Mouse (Mus musculus) lung, embryonic 14.5 days (tissue): ENCODE measurements at regions not wholly inside any gene's neighbourhood (a gene's known extent, or its start where the extent isn't known, plus 50 kb on each side); places are given as distances from the start of the nearest gene placed in this dataset.
A peak's percentile ranks its signal among the peaks of the same experiment; 100 is the strongest.

Experiments
- ATAC-seq: fragments of 200-750 bp; cut with Nextera tagmentation; 2 replicates; pipeline ENCODE4 v1.8.0; 2017; ENCODE audit warnings: mild to moderate bottlenecking, moderate TSS enrichment, moderate library complexity; ENCODE audit not compliant: insufficient read depth
- DNase-seq: peaks from one replicate; pipeline ENCODE4 v3.0.0-alpha.2; 2015
- H3K27ac ChIP-seq: fragments of 300-500 bp; sonication (generic); 2 replicates; pipeline ENCODE4 v1.5.1; 2014; ENCODE audit warnings: low read depth, mild to moderate bottlenecking, moderate library complexity
- H3K27me3 ChIP-seq: fragments of 300-500 bp; sonication (generic); 2 replicates; pipeline ENCODE4 v1.6.1; 2014; ENCODE audit warnings: low read length, control low read depth; ENCODE audit not compliant: insufficient read depth
- H3K36me3 ChIP-seq: fragments of 300-500 bp; sonication (generic); 2 replicates; pipeline ENCODE4 v1.6.1; 2014; ENCODE audit warnings: control low read depth; ENCODE audit not compliant: insufficient read depth
- H3K4me1 ChIP-seq: fragments of 300-500 bp; sonication (generic); 2 replicates; pipeline ENCODE4 v1.6.1; 2014; ENCODE audit warnings: antibody characterized with exemption, control low read depth; ENCODE audit not compliant: insufficient read depth
- H3K4me2 ChIP-seq: fragments of 300-500 bp; sonication (generic); 2 replicates; pipeline ENCODE4 v1.6.1; 2014; ENCODE audit warnings: mild to moderate bottlenecking
- H3K4me3 ChIP-seq: fragments of 300-500 bp; sonication (generic); 2 replicates; pipeline ENCODE4 v1.5.1; 2014; ENCODE audit warnings: low read depth, low read length
- H3K9ac ChIP-seq: fragments of 300-500 bp; sonication (generic); 2 replicates; pipeline ENCODE4 v1.6.1; 2014
- H3K9me3 ChIP-seq: fragments of 300-500 bp; sonication (generic); 2 replicates; pipeline ENCODE4 v1.6.1; 2016; ENCODE audit warnings: low read depth, low read length, control low read depth
- CTCF ChIP-seq: IDR thresholded peaks from 2 replicates; pipeline ENCODE4 v1.5.1; 2016; ENCODE audit warnings: antibody characterized with exemption, low read depth
- WGBS: fragments of 180-500 bp; shearing (Covaris S2); extraction: QIAGEN DNeasy Blood & Tissue Kit; methylation state at CpG from one replicate; pipeline ENCODE4 v1.1.7; 2014; 5-methylcytosine and 5-hydroxymethylcytosine counted together

- Histone ChIP-seq H3K27ac (no peak overlapping the region), H3K9me3 (no peaks in the 10 kb centered on the region), H3K4me2 (no peak overlapping the region), H3K4me1 (no peaks in the 10 kb centered on the region), H3K4me3 (no peak overlapping the region), H3K27me3 (no peaks in the 10 kb centered on the region), H3K36me3 (no peaks in the 10 kb centered on the region), H3K9ac (no peak overlapping the region)
- DNase-seq (peak; percentile 89), ATAC-seq (no peak)
- peak; percentile 75 for TF ChIP-seq CTCF
- 6% methylated on average over 1 of the region's 1 CpGs for WGBS
Measured at GRCm38 (mm10) chr8:79587258-79587657, 52.2 kb upstream of the Otud4 start.

- peak; percentile 90 for DNase-seq
- peak; percentile 54; the same call in 1 of the 2 replicates for ATAC-seq
- Histone ChIP-seq H3K4me1 (no peaks in the 10 kb centered on the region), H3K36me3 (no peaks in the 10 kb centered on the region), H3K4me2 (no peak overlapping the region), H3K9me3 (no peaks in the 10 kb centered on the region), H3K27me3 (no peaks in the 10 kb centered on the region), H3K4me3 (no peak overlapping the region), H3K27ac (no peak overlapping the region), H3K9ac (no peak overlapping the region)
- TF ChIP-seq CTCF: peak; percentile 84
- WGBS: 27% methylated on average over 3 of the region's 3 CpGs
Measured at GRCm38 (mm10) chr8:79584966-79585365, 54.5 kb upstream of the Otud4 start.

- Histone ChIP-seq H3K27me3 (no peaks in the 10 kb centered on the region), H3K4me2 (no peak overlapping the region), H3K27ac (no peak overlapping the region), H3K4me3 (no peak overlapping the region), H3K9me3 (no peaks in the 10 kb centered on the region), H3K36me3 (no peaks in the 10 kb centered on the region), H3K4me1 (no peaks in the 10 kb centered on the region), H3K9ac (no peak overlapping the region)
- peak; percentile 59 for TF ChIP-seq CTCF
- WGBS: 26% methylated on average over 6 of the region's 6 CpGs
- ATAC-seq (no peak), DNase-seq (peak; percentile 60)
Measured at GRCm38 (mm10) chr8:79583326-79583725, 56.1 kb upstream of the Otud4 start.

GRCm38 (mm10) chr8:79582195-79582594 lies 57.2 kb upstream of the Otud4 start:
- H3K9me3 ChIP-seq: no peaks in the 10 kb centered on the region
- no peak overlapping the region for H3K27ac ChIP-seq
- no peak for ATAC-seq
- no peak overlapping the region for H3K4me3 ChIP-seq
- no peak for TF ChIP-seq CTCF
- H3K4me1 ChIP-seq: no peaks in the 10 kb centered on the region
- H3K27me3 ChIP-seq: no peaks in the 10 kb centered on the region
- 73% methylated on average over 2 of the region's 2 CpGs for WGBS
- no peak overlapping the region for H3K9ac ChIP-seq
- DNase-seq: no peak
- H3K36me3 ChIP-seq: no peaks in the 10 kb centered on the region
- no peak overlapping the region for H3K4me2 ChIP-seq

- ATAC-seq (0 out of 2 replicates have a peak, but pooled peaks have one; percentile 24), DNase-seq (peak; percentile 19)
Measured at GRCm38 (mm10) chr8:79576086-79576485, 63.3 kb upstream of the Otud4 start.

GRCm38 (mm10) chr8:79575175-79575734 lies 64.2 kb upstream of the Otud4 start:
- WGBS: 73% methylated on average over 2 of the region's 2 CpGs
- Histone ChIP-seq H3K9me3 (no peaks in the 10 kb centered on the region), H3K4me2 (no peak overlapping the region), H3K27me3 (no peaks in the 10 kb centered on the region), H3K36me3 (no peaks in the 10 kb centered on the region), H3K4me1 (no peaks in the 10 kb centered on the region), H3K4me3 (no peak overlapping the region), H3K27ac (no peak overlapping the region), H3K9ac (no peak overlapping the region)
- DNase-seq (no peak), ATAC-seq (no peak)
- no peak for TF ChIP-seq CTCF

More at GRCm38 (mm10) chr8:79576086-79576485, 63.3 kb upstream of the Otud4 start:
- Histone ChIP-seq H3K9me3 (no peaks in the 10 kb centered on the region), H3K4me1 (no peaks in the 10 kb centered on the region), H3K9ac (no peak overlapping the region), H3K4me2 (no peak overlapping the region), H3K27ac (no peak overlapping the region), H3K4me3 (no peak overlapping the region), H3K27me3 (no peaks in the 10 kb centered on the region), H3K36me3 (no peaks in the 10 kb centered on the region)
- 37% methylated on average over 7 of the region's 7 CpGs for WGBS
- no peak for TF ChIP-seq CTCF

GRCm38 (mm10) chr8:79573491-79573890 lies 65.9 kb upstream of the Otud4 start:
- Histone ChIP-seq H3K4me3 (no peak overlapping the region), H3K27me3 (no peaks in the 10 kb centered on the region), H3K9ac (no peak overlapping the region), H3K4me2 (no peak overlapping the region), H3K9me3 (no peaks in the 10 kb centered on the region), H3K36me3 (no peaks in the 10 kb centered on the region), H3K4me1 (no peaks in the 10 kb centered on the region), H3K27ac (no peak overlapping the region)
- no peak for TF ChIP-seq CTCF
- DNase-seq: no peak
- 83% methylated on average over 7 of the region's 7 CpGs for WGBS
- no peak for ATAC-seq
